Mouse (Mus musculus) gastrocnemius, postnatal 14 days (tissue): ENCODE results near the gene Wasl. TPM values are rescaled to one million over a fixed set of nuclear protein-coding genes. Genes with fewer than 3 reads are reported as not detected.

Experiments
- DNase-seq: peaks from one replicate; pipeline ENCODE4 v3.0.0; 2021; ENCODE audit warnings: mixed read lengths
- intact Hi-C: fragments of 180-260 bp; cut with DNase I; formaldehyde crosslinking; loops from one replicate; pipeline ENCODE4 v1.15.1; 2025; ENCODE audit warnings: low total_unique reads
- long read RNA-seq, 2 experiments: library from polyadenylated mRNA; stranded (forward); transcript quantifications; one replicate each; pipeline ENCODE4 v2.0.0; 2021
- total RNA-seq, 2 experiments: library from RNA; stranded (reverse); gene quantifications; 2 replicates each; pipeline ENCODE4 v1.2.3; 2021

Gene Wasl
- 10 to 100 TPM; 18.9 to 19.7 TPM for total RNA-seq
- long read RNA-seq, experiment 1, full-length matches to known transcripts: 3 of 5 reads
- long read RNA-seq, experiment 1, partial matches to known transcripts: 2 of 5 reads
- long read RNA-seq, experiment 1, other reads (novel, unspliced or antisense): 0 of 5 reads
- long read RNA-seq, experiment 2, full-length matches to known transcripts: 4 of 7 reads
- long read RNA-seq, experiment 2, partial matches to known transcripts: 2 of 7 reads
- long read RNA-seq, experiment 2, other reads (novel, unspliced or antisense): 1 of 7 reads

- peak; percentile 98 for DNase-seq
- intact Hi-C loops: no loop called here
Observed at GRCm38 (mm10) chr6:24664867-24665458, at the start of gene Wasl. Gene Wasl, minus strand, starts transcription at chr6:24665009.

- no peak for DNase-seq
- intact Hi-C loops: no loop called here
Observed at GRCm38 (mm10) chr6:24707499-24707898, 42.7 kb upstream of the Wasl start.

GRCm38 (mm10) chr6:24707090-24707489 lies 42.3 kb upstream of the Wasl start:
- DNase-seq: no peak
- intact Hi-C loops: no loop called here

- intact Hi-C loops: no loop called here
- DNase-seq: no peak
Observed at GRCm38 (mm10) chr6:24697216-24697615, 32.4 kb upstream of the Wasl start.

GRCm38 (mm10) chr6:24696117-24696516 lies 31.3 kb upstream of the Wasl start:
- intact Hi-C loops: no loop called here

GRCm38 (mm10) chr6:24694455-24695410 lies 29.9 kb upstream of the Wasl start:
- no peak for DNase-seq
- intact Hi-C loops: no loop called here

More at GRCm38 (mm10) chr6:24696117-24696516, 31.3 kb upstream of the Wasl start:
- no peak for DNase-seq

GRCm38 (mm10) chr6:24687871-24688270 lies 23.1 kb upstream of the Wasl start:
- DNase-seq: no peak
- intact Hi-C loops: no loop called here

GRCm38 (mm10) chr6:24683113-24683512 lies 18.3 kb upstream of the Wasl start:
- no peak for DNase-seq
- intact Hi-C loops: no loop called here

GRCm38 (mm10) chr6:24667829-24668228 lies 3.0 kb upstream of the Wasl start:
- no peak for DNase-seq
- intact Hi-C loops: no loop called here

- DNase-seq: no peak
- intact Hi-C loops: no loop called here
Observed at GRCm38 (mm10) chr6:24666248-24666647, 1.4 kb upstream of the Wasl start.

GRCm38 (mm10) chr6:24664133-24664866 lies 509 bp downstream of the Wasl start:
- peak; percentile 57 for DNase-seq
- intact Hi-C loops: no loop called here

GRCm38 (mm10) chr6:24663196-24664132 lies 1.3 kb downstream of the Wasl start:
- peak; percentile 4 for DNase-seq

GRCm38 (mm10) chr6:24662483-24662882 lies 2.3 kb downstream of the Wasl start:
- intact Hi-C loops: no loop called here
- no peak for DNase-seq

More at GRCm38 (mm10) chr6:24663196-24664132, 1.3 kb downstream of the Wasl start:
- intact Hi-C loops: no loop called here

GRCm38 (mm10) chr6:24661879-24662278 lies 2.9 kb downstream of the Wasl start:
- DNase-seq: no peak
- intact Hi-C loops: no loop called here

- intact Hi-C loops: no loop called here
- no peak for DNase-seq
Observed at GRCm38 (mm10) chr6:24657647-24658387, 7.0 kb downstream of the Wasl start.

- no peak for DNase-seq
- intact Hi-C loops: no loop called here
Observed at GRCm38 (mm10) chr6:24656094-24656493, 8.7 kb downstream of the Wasl start.

GRCm38 (mm10) chr6:24651538-24651937 lies 13.3 kb downstream of the Wasl start:
- intact Hi-C loops: no loop called here
- DNase-seq: no peak

- DNase-seq: no peak
- intact Hi-C loops: no loop called here
Observed at GRCm38 (mm10) chr6:24650719-24651118, 14.1 kb downstream of the Wasl start.
